Mouse (Mus musculus) urinary bladder, adult 2 months (tissue): ENCODE data around the gene Wbp2. TPM values are rescaled to one million over a fixed set of nuclear protein-coding genes. Genes with fewer than 3 reads are reported as not detected.

Source experiments
- DNase-seq: peaks from one replicate; pipeline ENCODE4 v3.0.0; 2022; ENCODE audit warnings: low spot score
- polyA plus RNA-seq: library from polyadenylated mRNA; depleted of rRNA; stranded (reverse); fragments of >200 nt; gene quantifications from 2 replicates; pipeline ENCODE4 v1.2.3, GENCODE M21; 2012

Wbp2 gene
- polyA plus RNA-seq, 1 experiment, result 119 TPM

GRCm38 (mm10) chr11:116062521-116062920 is 24.3 kb downstream of the Wbp2 start:
- DNase-seq, result no peak

DNA sequence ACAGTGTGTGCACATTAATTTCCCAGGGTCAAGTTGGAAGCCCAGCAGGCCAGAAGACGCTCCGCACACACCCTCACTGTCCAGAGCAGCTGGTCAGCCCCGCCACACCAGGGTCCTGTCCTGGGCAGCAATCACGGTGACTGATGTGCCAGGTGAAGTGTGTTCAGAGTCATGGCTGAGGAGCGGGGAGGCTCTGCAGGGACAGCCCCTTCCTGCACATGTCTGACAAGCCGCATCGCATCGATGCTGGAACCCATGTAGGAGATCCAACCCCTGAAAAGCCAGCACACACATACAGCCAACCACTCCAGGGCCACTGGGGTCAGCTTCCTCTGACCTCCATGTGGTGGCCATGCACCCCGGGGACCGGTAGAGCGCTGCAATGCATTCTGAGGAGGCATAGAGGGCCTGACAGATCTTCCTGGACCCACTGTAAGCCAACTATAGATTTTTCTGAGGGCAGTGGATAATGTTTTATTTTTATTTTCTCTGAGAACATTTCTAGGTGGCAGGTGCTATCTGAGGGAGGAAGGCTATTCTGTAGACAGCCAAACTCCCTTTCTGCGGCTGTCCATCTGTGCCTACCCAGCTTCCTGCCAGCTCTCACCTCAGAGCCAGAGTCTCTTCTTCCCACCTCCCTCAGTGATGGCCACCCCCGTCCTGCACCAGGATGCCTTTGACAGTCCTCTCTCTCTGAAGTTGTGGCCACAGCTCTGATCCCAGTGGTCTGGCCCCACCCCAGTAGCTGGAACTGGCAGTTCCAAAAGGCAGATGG is 25.0 kb downstream of the Wbp2 start:
- DNase-seq, result no peak

- DNase-seq, result no peak
These were observed 26.2 kb downstream of the Wbp2 start for GRCm38 (mm10) chr11:116060596-116060995.

DNA sequence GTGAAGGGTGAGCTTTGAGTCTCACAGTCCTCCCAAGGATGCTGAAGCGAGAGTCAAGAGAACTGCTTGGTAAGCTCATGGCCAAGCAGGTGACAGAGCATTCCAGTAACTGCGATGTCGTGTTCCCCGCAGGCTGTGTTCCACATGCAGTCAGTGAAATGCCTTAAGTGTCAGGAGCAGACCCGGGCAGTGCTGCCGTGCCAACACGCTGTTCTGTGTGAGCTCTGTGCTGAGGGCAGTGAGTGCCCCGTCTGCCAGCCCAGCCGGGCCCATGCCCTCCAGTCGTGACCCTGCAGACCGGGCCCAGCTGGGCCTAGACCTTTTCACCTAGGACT is 27.1 kb downstream of the Wbp2 start:
- DNase-seq, result no peak

GRCm38 (mm10) chr11:116058868-116059690 is 27.7 kb downstream of the Wbp2 start:
- DNase-seq, result no peak

DNA sequence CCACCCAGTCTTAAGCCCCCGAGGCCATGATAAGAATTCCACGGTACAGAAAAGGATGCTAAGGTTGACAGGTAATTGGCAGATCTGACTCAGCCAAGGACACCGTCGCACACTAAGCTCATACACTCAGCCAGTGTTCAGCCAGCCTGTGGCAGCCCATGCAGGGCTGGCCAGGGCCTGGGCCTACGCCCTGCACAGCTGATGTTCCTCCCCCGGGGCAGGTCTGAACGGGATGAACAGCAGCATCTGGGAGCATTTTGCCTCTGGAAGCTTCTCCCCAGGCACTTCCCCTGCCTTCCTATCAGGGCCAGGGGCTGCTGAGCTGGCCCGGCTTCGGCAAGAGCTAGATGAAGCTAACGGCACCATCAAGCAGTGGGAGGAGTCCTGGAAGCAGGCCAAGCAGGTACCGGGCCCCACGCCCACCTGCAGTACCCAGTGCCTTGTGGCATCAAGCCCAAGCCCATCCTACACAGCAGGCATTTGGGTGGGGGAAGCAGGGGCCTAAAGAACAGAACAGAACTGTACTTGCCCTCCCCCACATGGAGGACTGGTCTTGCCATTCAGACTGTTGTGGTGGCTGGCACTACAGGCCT is 28.7 kb downstream of the Wbp2 start:
- DNase-seq, result no peak

DNA sequence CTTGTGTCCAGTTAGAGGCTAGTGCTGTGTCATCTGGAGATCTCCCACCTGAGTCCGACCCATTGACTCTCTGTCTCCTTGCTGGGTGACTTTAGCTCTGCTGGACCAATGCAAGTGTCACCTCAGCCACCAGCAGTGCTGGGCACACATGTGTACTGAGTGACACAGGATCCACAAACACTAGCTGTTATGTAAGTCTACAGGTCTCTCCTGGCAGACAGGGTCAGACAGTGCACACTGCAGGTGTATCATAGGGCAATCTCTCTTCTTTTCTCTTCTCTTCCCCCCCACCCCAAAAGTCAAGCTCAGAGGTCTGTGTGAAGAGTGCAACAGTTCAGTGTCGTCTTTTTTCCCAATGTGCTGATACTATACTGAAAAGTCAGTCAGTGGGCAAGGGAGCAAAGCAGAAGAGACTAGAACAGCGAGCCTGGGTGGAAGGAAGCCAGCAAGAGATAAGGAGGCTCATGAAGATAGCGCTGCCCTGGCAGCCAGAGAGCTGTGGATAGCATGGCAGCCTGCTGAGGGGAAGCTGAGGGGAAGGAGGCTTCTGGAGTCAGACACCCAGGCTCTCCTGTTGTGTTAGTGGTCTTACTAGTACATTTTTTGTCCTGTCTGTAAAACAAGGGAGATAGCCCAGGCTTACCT is 29.4 kb downstream of the Wbp2 start:
- DNase-seq, result no peak

DNA sequence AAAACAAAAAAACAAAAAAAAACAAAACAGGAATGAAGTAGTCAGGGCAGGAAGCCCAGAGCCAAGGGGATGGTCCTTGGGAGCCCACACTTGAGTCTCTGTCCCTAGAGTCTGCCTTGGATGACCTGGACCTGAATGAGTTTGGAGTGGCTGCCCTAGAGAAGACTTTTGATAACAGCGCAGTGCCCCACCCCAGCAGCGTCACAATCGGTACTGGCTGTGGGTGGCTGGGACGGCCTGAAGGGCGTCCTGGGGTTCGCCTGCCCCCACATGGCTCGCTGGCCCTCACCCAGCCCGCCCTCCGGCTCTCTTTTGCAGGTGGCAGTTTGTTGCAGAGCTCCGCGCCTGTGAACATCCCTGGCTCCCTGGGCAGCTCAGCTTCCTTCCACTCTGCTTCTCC is 30.9 kb downstream of the Wbp2 start:
- no peak for DNase-seq

DNA sequence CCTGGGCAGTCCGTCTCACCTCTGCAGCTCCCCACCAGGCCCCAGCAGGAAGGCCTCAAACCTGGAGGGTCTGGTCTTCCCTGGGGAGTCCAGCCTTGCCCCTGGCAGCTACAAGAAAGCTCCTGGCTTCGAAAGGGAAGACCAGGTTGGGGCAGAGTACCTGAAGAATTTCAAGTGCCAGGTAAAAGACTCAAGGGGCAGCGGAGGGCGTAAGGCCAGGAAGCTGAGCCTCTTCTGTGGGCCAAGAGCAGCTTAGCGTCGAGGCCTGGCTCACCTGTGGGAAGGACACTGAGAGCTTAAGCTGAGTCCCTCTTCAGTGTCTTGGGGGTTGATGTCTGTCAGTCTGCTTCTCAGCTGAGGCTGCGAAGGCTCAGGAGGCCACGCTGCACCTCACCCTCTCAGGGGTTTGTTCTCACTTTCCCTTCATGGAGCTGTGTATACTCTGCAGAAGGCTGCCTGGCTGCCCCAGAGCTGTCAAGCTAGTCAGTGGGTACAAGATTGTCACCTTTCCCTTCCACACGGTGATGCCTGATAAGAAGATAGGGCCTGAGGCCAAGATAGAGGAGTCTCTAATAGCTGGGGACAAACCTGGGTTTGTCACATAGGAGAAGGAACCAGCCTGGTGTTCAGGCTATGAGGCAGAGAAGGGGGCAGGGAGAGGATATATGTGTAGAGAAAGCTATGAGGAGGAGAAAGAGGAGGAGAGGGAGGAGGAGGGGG is 33.1 kb downstream of the Wbp2 start:
- no peak for DNase-seq

- DNase-seq, result no peak
These were observed 36.6 kb downstream of the Wbp2 start for GRCm38 (mm10) chr11:116050196-116050595.

GRCm38 (mm10) chr11:116049610-116050009 is 37.2 kb downstream of the Wbp2 start:
- DNase-seq, result no peak

DNA sequence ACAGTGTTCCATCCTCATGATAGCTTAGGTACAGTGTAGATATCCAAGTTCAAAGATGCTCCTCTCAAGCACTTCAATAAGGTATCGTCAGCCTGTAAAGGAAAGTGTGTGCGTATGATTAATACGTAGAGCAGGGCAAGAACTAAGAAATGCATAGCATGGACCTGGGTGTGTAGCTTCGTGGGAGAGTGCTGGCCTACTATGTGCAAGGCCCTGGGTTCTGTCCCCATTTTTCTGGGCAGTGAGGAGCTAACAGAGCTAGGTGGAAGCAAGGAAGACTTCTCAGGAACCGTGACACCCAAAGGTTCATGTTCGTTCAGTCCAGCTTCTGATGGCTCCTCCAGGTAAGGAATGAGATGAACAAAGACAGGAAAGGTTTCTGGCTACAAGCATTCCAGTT is 41.6 kb downstream of the Wbp2 start:
- DNase-seq, result no peak

- no peak for DNase-seq
These were observed 43.5 kb downstream of the Wbp2 start for GRCm38 (mm10) chr11:116043286-116043685.

GRCm38 (mm10) chr11:116042372-116043138 is 44.2 kb downstream of the Wbp2 start:
- DNase-seq, result no peak

- DNase-seq, result no peak
These were observed 45.0 kb downstream of the Wbp2 start for GRCm38 (mm10) chr11:116041833-116042232.

GRCm38 (mm10) chr11:116040593-116040992 is 46.2 kb downstream of the Wbp2 start:
- no peak for DNase-seq

DNA sequence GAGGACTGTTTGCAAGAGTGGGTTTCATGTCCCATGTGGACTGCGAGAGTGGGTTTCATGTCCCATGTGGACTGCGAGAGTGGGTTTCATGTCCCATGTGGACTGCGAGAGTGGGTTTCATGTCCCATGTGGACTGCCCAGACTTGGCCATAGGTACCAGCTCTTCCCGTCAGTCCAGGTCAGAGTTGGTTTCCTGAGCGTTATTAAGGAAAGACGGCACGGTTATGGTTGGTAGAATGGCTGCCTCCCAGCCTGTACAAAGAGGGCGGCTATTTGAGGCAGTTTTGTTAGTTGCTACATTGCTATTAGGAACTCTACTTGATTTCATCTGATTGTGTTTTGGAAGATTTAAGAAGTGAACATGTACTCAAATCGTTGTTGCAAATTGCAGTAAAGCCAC is 49.0 kb downstream of the Wbp2 start:
- no peak for DNase-seq

- no peak for DNase-seq
These were observed 50.1 kb downstream of the Wbp2 start for GRCm38 (mm10) chr11:116036671-116037070.

- DNase-seq, result no peak
These were observed 52.2 kb downstream of the Wbp2 start for GRCm38 (mm10) chr11:116034584-116034983.

DNA sequence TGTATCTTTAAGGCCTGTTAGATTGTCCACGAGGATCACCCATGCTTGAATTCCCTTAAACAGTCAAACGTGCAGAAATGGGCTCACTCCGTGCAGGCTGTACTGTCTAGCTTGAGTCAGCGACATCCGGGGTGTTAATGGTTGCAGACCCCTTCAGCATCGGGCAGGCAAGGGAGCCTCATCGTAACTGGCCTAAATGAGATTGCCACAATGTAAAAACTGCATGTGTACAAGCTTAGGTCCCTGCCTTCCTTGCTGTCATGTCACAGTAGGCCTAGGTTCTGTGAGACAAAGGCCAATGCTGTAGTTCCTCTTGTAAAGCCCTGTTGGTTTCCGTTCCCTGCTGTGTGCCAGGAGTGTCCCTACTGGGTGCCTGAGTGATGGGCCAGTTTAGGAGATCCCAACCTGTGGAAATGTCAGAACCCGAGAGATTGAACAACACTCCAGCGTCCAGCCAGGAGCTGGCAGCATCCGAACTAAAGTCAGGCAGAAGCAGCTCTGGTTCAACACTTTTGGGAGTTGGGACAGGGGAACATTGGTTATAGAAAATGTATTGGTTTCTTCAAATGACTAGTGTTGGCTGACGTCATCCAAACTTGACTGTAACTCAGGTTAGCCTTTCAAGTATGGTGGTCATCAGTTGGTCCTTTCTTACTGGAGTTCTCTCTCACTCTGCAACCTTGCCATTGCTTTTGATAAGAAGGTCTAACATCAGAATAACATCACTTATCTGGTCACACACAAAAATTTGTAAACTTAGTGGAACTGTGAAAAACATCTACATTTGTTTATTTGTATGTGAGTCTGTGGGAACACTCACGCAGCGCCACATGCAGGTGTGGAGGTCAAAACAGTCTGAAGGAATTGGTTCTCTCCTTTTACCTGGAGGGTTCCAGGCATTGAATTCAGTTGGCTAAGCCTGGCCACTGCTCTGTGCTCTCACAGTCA is 55.6 kb downstream of the Wbp2 start:
- no peak for DNase-seq
